Mouse (Mus musculus) E14TG2a.4 (cell line): ENCODE results near the gene Klf9.

Experiments
- CTCF ChIP-seq: conservative IDR thresholded peaks from 2 replicates; pipeline ENCODE4 v1.5.1; 2014; ENCODE audit warnings: low read length
- NANOG ChIP-seq: IDR thresholded peaks from 2 replicates; pipeline ENCODE4 v1.6.1; 2014; ENCODE audit warnings: borderline replicate concordance, low read length, mixed read lengths
- POU5F1 ChIP-seq: IDR thresholded peaks from 2 replicates; pipeline ENCODE4 v1.6.1; 2014; ENCODE audit warnings: low read length, borderline replicate concordance

DNA sequence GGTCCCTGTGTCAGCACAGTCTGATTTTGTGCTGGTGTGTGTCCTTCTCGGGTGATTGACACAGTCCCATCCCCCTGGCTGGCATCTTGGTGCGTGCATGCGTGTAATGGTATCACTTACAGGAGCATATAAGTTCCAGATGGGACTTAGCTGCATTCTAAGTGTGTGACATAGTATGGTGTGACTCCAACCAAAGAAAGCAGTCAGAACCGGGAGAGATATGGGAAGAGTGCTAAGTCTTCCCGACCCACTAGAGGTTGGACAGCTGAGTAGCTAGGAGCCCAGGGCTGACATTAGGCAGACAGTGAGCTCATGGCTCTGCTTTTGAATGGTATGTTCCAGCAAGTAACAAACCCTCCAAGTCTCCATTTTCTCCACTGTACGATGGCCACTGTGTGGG is 21.9 kb downstream of the Klf9 start:
- TF ChIP-seq CTCF (no peak), NANOG (no peak), POU5F1 (no peak)
